Mouse (Mus musculus): ENCODE results near the gene Atg9a.

GRCm38 (mm10) chr1:75230335-75230994 is 38.5 kb upstream of the Atg9a start:
- TF ChIP-seq CTCF (IDR thresholded peaks at IDR 0.05; ENCODE audit: low read depth, low read length) (no peak), POLR2A (IDR thresholded peaks at IDR 0.05; ENCODE audit: insufficient read depth, low read length) (no peak)

All from ES-Bruce4 (cell line).